8 mouse cellular contexts compared by ENCODE assay signal in the genomic region with DNA sequence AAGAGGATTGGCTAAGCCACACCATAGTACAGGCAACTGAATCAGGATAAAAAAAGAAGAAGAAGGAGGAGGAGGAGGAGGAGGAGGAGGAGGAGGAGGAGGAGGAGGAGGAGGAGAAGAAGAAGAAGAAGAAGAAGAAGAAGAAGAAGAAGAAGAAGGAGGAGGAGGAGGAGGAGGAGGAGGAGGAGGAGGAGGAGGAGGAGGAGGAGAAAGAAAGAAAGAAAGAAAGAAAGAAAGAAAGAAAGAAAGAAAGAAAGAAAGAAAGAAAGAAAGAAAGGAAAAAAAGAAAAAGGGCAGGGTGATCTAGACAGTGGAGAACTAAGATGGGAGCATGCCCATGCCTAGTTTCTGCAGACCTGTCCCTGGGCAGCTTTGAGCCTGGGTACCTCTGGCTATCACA. TPM values are rescaled to one million over a fixed set of nuclear protein-coding genes. Genes with fewer than 3 reads are reported as not detected.
DNase-seq lines count a peak whose midpoint lies in the region; ATAC-seq and TF ChIP-seq lines count a peak whose summit lies in the region.
"Not testable (repeated sequence)": the region's sequence is repeated elsewhere in the genome, so short reads cannot be mapped to it uniquely, and the experiment has no call there.

Gene Fbln2, plus strand, starts transcription at position 301 of the 400 bp plus-strand sequence.

- DNase-seq in forebrain, embryonic 14.5 days (ENCODE audit: low spot score); heart, adult 8-10 months (ENCODE audit: low spot score); layer of hippocampus, adult 2 months (ENCODE audit: low spot score in 2 of 2); midbrain, postnatal 0 days (ENCODE audit: low spot score); thymus, postnatal 0 days (ENCODE audit: low spot score): not testable (repeated sequence)

- not testable (repeated sequence) for H3K4me3 ChIP-seq in bone marrow, adult 2 months (replicated peaks; ENCODE audit: control insufficient read depth, low read depth, low read length)
- H3K4me3 ChIP-seq in forebrain, embryonic 14.5 days (ENCODE audit: low read depth, low read length) = peak within 1 kb of the TSS; percentile 30
- peak within 1 kb of the TSS; percentile 34 for H3K4me3 ChIP-seq in hindbrain, embryonic 12.5 days
- H3K4me3 ChIP-seq in layer of hippocampus, adult 2 months = peak within 1 kb of the TSS; percentile 47
- H3K4me3 ChIP-seq in liver, embryonic 15.5 days (replicated peaks) = peak within 1 kb of the TSS; percentile 20
- peak within 1 kb of the TSS; percentile 30 for H3K4me3 ChIP-seq in midbrain, postnatal 0 days (ENCODE audit: low read depth, low read length)

- not testable (repeated sequence) for H3K27ac ChIP-seq in bone marrow, adult 2 months (ENCODE audit: control insufficient read depth, insufficient read depth, low read depth, low read length, poor library complexity); forebrain, embryonic 14.5 days (ENCODE audit: low read depth, low read length); hindbrain, embryonic 12.5 days; liver, embryonic 15.5 days (replicated peaks); midbrain, postnatal 0 days (ENCODE audit: low read depth, low read length)
- peak within 1 kb of the TSS; percentile 18; the same call in 1 of the 2 replicates for H3K27ac ChIP-seq in layer of hippocampus, adult 2 months

- TF ChIP-seq CTCF in bone marrow, adult 2 months (IDR thresholded peaks at IDR 0.05; ENCODE audit: control insufficient read depth, insufficient read depth, low read length); layer of hippocampus, adult 2 months (conservative IDR thresholded peaks at IDR 0.05); midbrain, postnatal 0 days (IDR thresholded peaks at IDR 0.05): not testable (repeated sequence)

- H3K9ac ChIP-seq in forebrain, embryonic 14.5 days (ENCODE audit: low read length) = peak within 1 kb of the TSS; percentile 52
- H3K9ac ChIP-seq in hindbrain, embryonic 12.5 days = peak within 1 kb of the TSS; percentile 52
- H3K9ac ChIP-seq in liver, embryonic 15.5 days = not testable (repeated sequence)
- H3K9ac ChIP-seq in midbrain, postnatal 0 days (replicated peaks; ENCODE audit: low read length, poor library complexity, severe bottlenecking) = 0 out of 2 replicates have a peak within 1 kb of the TSS, but pooled peaks have one; percentile 29

- not testable (repeated sequence) for H3K9me3 ChIP-seq in forebrain, embryonic 14.5 days (replicated peaks; ENCODE audit: control insufficient read depth, low read length); hindbrain, embryonic 12.5 days (replicated peaks); liver, embryonic 15.5 days (replicated peaks); midbrain, postnatal 0 days (ENCODE audit: low read length)

- H3K27me3 ChIP-seq in forebrain, embryonic 14.5 days (replicated peaks; ENCODE audit: control insufficient read depth, insufficient read depth, low read length); midbrain, postnatal 0 days (ENCODE audit: insufficient read depth, low read length): not testable (repeated sequence)
- peaks cover 13% of the 10 kb centered on the region for H3K27me3 ChIP-seq in hindbrain, embryonic 12.5 days
- H3K27me3 ChIP-seq in liver, embryonic 15.5 days = peaks cover 50% of the 10 kb centered on the region

- not testable (repeated sequence) for TF ChIP-seq POLR2A in bone marrow, adult 2 months (IDR thresholded peaks at IDR 0.05; ENCODE audit: borderline replicate concordance, control insufficient read depth, low read depth, low read length)

- not testable (repeated sequence) for H3K4me1 ChIP-seq in bone marrow, adult 2 months (ENCODE audit: control insufficient read depth, insufficient read depth, low read length); forebrain, embryonic 14.5 days (ENCODE audit: control insufficient read depth, insufficient read depth, low read length); liver, embryonic 15.5 days (replicated peaks); midbrain, postnatal 0 days (ENCODE audit: insufficient read depth, low read length)
- peaks cover 26% of the 10 kb centered on the region for H3K4me1 ChIP-seq in hindbrain, embryonic 12.5 days

- not testable (repeated sequence) for ATAC-seq in forebrain, embryonic 14.5 days; liver, embryonic 15.5 days (ENCODE audit: insufficient read depth); midbrain, postnatal 0 days (ENCODE audit: low FRiP score)
- peak; percentile 47 for ATAC-seq in hindbrain, embryonic 12.5 days (ENCODE audit: low FRiP score)

- peak within 1 kb of the TSS; percentile 56 for H3K4me2 ChIP-seq in forebrain, embryonic 14.5 days (ENCODE audit: low read length)
- H3K4me2 ChIP-seq in hindbrain, embryonic 12.5 days (replicated peaks) = peak within 1 kb of the TSS; percentile 55
- peak within 1 kb of the TSS; percentile 43 for H3K4me2 ChIP-seq in liver, embryonic 15.5 days
- peak within 1 kb of the TSS; percentile 61 for H3K4me2 ChIP-seq in midbrain, postnatal 0 days (ENCODE audit: low read depth, low read length, poor library complexity, severe bottlenecking)

- not testable (repeated sequence) for H3K36me3 ChIP-seq in forebrain, embryonic 14.5 days (ENCODE audit: control insufficient read depth, insufficient read depth, low read length); hindbrain, embryonic 12.5 days; liver, embryonic 15.5 days (replicated peaks); midbrain, postnatal 0 days (ENCODE audit: insufficient read depth, low read length)

RNA-seq across cellular contexts. Expression of gene Fbln2, which starts in this region (rescaled TPM):
- polyA plus RNA-seq in bone marrow, adult 2 months (2011; ENCODE audit: insufficient read depth, insufficient read length, low replicate concordance, missing spikeins) = 0.83 and 16.4 TPM in 2 replicates
- 7.3 and 12.8 TPM in 2 replicates for polyA plus RNA-seq in forebrain, embryonic 14.5 days (2014; fragmentation: Nextera tagmentation; extraction: Ambion mirVana)
- 10 to 100 TPM; 42.1 to 59.3 (median 49.9) TPM for total RNA-seq in heart, adult 8-10 months (2022)
- polyA plus RNA-seq in hindbrain, embryonic 12.5 days (2016; fragmentation: Nextera tagmentation; extraction: Ambion mirVana) = 100 and 102 TPM in 2 replicates
- 10 to 100 TPM in 1 of 2 experiments, 1 to 10 TPM in 1; 8.1 to 10.8 TPM for total RNA-seq in layer of hippocampus, adult 2 months (2021)
- 6.2 and 6.5 TPM in 2 replicates for polyA plus RNA-seq in liver, embryonic 15.5 days (2015; fragmentation: Nextera tagmentation; extraction: Ambion mirVana)
- total RNA-seq in midbrain, postnatal 0 days (2014; rRNA removed) = 32.0 and 33.5 TPM in 2 replicates
- 12.1 and 15.3 TPM in 2 replicates for polyA plus RNA-seq in midbrain, postnatal 0 days (2015; fragmentation: Nextera tagmentation; extraction: Ambion mirVana)
- polyA plus RNA-seq in thymus, postnatal 0 days (2015; fragmentation: Nextera tagmentation; extraction: Ambion mirVana) = 97.2 and 117 TPM in 2 replicates
